Mouse (Mus musculus): Measurements from ENCODE around the gene Tgm2. TPM values are rescaled to one million over a fixed set of nuclear protein-coding genes. Genes with fewer than 3 reads are reported as not detected.

Tgm2 gene
- polyA plus RNA-seq, 2 experiments, result 6.9 to 12.1 TPM

DNA sequence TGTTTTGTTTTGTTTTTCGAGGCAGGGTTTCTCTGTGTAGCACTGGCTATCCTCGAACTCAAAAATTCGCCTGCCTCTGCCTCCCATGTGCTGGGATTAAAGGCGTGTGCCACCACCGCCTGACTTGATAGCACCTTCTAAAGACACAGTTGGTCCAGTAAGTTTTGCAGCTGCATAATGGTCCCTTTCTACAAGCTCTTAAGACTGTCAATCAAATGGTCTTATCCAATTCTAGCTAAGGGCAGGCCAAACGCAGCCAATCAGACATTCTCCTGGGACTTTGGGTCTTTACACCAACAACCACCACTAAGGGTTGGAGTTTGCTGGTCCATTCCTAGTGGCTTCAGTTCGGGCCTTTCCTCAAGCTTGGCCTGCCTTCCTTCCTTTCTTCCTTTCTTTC lies 8.9 kb upstream of the Tgm2 start:
- no peak for ATAC-seq (ENCODE audit: low FRiP score, low read depth)
- TF ChIP-seq POLR2A (IDR thresholded peaks at IDR 0.05; ENCODE audit: borderline replicate concordance, extremely low read depth, insufficient read depth, insufficient read length), result no peak

DNA sequence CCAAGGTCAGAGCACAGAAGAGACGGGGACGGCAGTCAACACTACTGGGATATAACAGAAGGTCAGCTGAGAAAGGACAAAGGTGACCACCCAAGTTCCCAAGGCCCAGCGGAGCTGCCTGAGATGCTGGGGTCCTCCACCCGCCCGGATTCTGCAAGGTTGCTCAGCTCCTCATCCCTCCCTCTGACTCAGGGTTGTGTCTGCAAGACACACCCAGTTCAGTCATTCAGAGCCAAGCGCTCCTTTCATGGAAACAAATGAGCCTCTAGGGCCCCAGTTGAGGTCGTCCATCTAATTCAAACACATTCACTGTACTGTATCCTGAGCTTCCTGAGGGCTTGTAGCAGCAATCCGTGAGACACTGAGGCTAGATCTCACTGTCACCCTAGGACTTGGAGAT lies 8.4 kb upstream of the Tgm2 start:
- H3K4me2 ChIP-seq (replicated peaks; ENCODE audit: low read depth, low read length, severe bottlenecking), result no peak overlapping the region

More for the DNA sequence above, 8.9 kb upstream of the Tgm2 start:
- Histone ChIP-seq H3K9ac (ENCODE audit: low read depth, low read length, severe bottlenecking) (no peak overlapping the region), H3K27me3 (ENCODE audit: control insufficient read depth, insufficient read depth, low read length) (no peaks in the 10 kb centered on the region), H3K4me1 (ENCODE audit: control insufficient read depth, insufficient read depth, low read length) (peaks cover 11% of the 10 kb centered on the region), H3K9me3 (ENCODE audit: control insufficient read depth, low read length) (0 out of 2 replicates have a peak, but pooled peaks cover 4% of the 10 kb centered on the region), H3K4me2 (replicated peaks; ENCODE audit: low read depth, low read length, severe bottlenecking) (no peak overlapping the region), H3K4me3 (replicated peaks; ENCODE audit: low read length) (no peak overlapping the region), H3K27ac (replicated peaks; ENCODE audit: low read depth, low read length) (no peak overlapping the region), H3K36me3 (ENCODE audit: control insufficient read depth, insufficient read depth, low read length) (no peaks in the 10 kb centered on the region)
- 89% methylated on average over 7 of the region's 7 CpGs for WGBS
- no peak for DNase-seq (ENCODE audit: low spot score)

DNA sequence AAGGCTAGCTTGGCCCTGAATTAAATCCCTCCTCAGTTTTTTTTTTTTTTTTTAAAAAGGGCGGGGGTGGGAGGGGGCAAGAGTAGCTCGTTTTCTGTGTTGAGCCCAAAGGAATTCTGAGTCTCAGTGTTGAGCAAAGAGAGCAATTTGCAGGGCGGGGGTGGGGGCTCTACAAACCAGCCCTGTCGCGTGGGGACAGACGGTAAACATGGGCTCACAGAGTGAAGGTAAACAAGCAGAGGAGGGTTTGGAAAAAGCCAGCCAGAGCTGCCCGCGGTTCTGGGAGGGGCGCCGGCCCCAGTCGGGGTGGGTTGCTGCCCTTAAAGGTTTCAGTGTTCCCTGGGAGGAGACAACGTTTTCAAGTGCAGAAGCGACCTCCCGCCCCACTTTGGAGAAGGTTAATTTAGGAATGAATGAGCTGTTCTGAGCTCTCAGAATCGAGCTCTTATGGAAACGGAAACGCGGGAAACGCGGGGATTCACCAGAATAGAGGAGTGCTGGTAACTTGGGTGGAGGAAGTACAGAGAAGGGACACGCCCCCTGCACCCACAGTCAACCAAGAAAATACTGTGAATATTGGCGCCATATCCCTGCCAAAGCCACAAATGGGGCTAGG lies 7.6 kb upstream of the Tgm2 start:
- WGBS, result 2% methylated on average over 22 of the region's 22 CpGs
- peak overlapping the region; percentile 49 for H3K9ac ChIP-seq (ENCODE audit: low read depth, low read length, severe bottlenecking)
- peak; percentile 68 for ATAC-seq (ENCODE audit: low FRiP score, low read depth)
- H3K4me1 ChIP-seq (ENCODE audit: control insufficient read depth, insufficient read depth, low read length), result peaks cover 11% of the 10 kb centered on the region
- H3K36me3 ChIP-seq (ENCODE audit: control insufficient read depth, insufficient read depth, low read length), result no peaks in the 10 kb centered on the region
- peak overlapping the region; percentile 59 for H3K4me2 ChIP-seq (replicated peaks; ENCODE audit: low read depth, low read length, severe bottlenecking)
- no peak for TF ChIP-seq POLR2A (IDR thresholded peaks at IDR 0.05; ENCODE audit: borderline replicate concordance, extremely low read depth, insufficient read depth, insufficient read length)
- no peaks in the 10 kb centered on the region for H3K27me3 ChIP-seq (ENCODE audit: control insufficient read depth, insufficient read depth, low read length)
- H3K9me3 ChIP-seq (ENCODE audit: control insufficient read depth, low read length), result 0 out of 2 replicates have a peak, but pooled peaks cover 4% of the 10 kb centered on the region
- DNase-seq (ENCODE audit: low spot score), result peak; percentile 64
- H3K27ac ChIP-seq (replicated peaks; ENCODE audit: low read depth, low read length), result peak overlapping the region; percentile 65; the same call in 1 of the 2 replicates
- H3K4me3 ChIP-seq (replicated peaks; ENCODE audit: low read length), result peak overlapping the region; percentile 32

More for the DNA sequence above, 8.4 kb upstream of the Tgm2 start:
- H3K9me3 ChIP-seq (ENCODE audit: control insufficient read depth, low read length), result 0 out of 2 replicates have a peak, but pooled peaks cover 4% of the 10 kb centered on the region
- no peaks in the 10 kb centered on the region for H3K27me3 ChIP-seq (ENCODE audit: control insufficient read depth, insufficient read depth, low read length)
- no peak for DNase-seq (ENCODE audit: low spot score)
- no peak for TF ChIP-seq POLR2A (IDR thresholded peaks at IDR 0.05; ENCODE audit: borderline replicate concordance, extremely low read depth, insufficient read depth, insufficient read length)
- ATAC-seq (ENCODE audit: low FRiP score, low read depth), result no peak
- H3K27ac ChIP-seq (replicated peaks; ENCODE audit: low read depth, low read length), result no peak overlapping the region
- H3K4me1 ChIP-seq (ENCODE audit: control insufficient read depth, insufficient read depth, low read length), result peaks cover 11% of the 10 kb centered on the region
- WGBS, result 68% methylated on average over 8 of the region's 8 CpGs
- no peaks in the 10 kb centered on the region for H3K36me3 ChIP-seq (ENCODE audit: control insufficient read depth, insufficient read depth, low read length)
- H3K9ac ChIP-seq (ENCODE audit: low read depth, low read length, severe bottlenecking), result no peak overlapping the region
- H3K4me3 ChIP-seq (replicated peaks; ENCODE audit: low read length), result no peak overlapping the region

DNA sequence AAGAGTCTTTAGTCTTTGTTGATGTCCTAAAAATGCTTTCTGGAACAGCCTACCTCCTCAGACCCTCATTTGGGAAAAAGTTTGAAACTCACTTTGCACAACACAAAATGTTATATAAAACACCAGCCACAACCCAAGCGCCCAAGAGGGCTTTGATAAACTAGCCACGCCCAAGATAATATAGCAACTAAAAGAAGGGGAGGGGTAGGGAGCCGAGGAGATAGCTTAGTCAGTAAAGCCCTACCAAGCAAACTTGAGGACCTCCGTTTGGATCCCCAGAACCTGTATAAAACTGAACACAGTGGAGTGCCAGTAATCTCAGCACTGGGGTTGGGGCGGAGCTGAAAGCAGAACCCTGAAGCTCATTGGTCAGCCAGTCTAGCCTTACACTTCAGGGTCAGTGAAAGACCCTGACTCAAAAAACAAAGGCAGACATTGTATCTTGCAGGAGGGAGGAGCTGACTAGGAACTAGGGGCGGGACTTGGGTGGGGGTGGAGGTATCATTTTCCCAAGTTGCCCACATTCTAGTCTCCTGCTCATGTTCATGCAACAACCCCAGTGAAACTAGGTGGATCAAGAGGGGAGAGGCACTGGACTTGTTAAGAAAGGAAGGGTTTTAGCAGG lies 6.6 kb upstream of the Tgm2 start:
- H3K9me3 ChIP-seq (ENCODE audit: control insufficient read depth, low read length), result 0 out of 2 replicates have a peak, but pooled peaks cover 4% of the 10 kb centered on the region
- ATAC-seq (ENCODE audit: low FRiP score, low read depth), result peak; percentile 41; the same call in 1 of the 2 replicates
- H3K4me1 ChIP-seq (ENCODE audit: control insufficient read depth, insufficient read depth, low read length), result peaks cover 11% of the 10 kb centered on the region
- peak overlapping the region; percentile 59 for H3K4me2 ChIP-seq (replicated peaks; ENCODE audit: low read depth, low read length, severe bottlenecking)
- H3K27ac ChIP-seq (replicated peaks; ENCODE audit: low read depth, low read length), result 0 out of 2 replicates have a peak overlapping the region, but pooled peaks have one; percentile 52
- H3K36me3 ChIP-seq (ENCODE audit: control insufficient read depth, insufficient read depth, low read length), result no peaks in the 10 kb centered on the region
- no peak overlapping the region for H3K4me3 ChIP-seq (replicated peaks; ENCODE audit: low read length)
- WGBS, result 46% methylated on average over 6 of the region's 6 CpGs
- DNase-seq (ENCODE audit: low spot score), result no peak
- H3K9ac ChIP-seq (ENCODE audit: low read depth, low read length, severe bottlenecking), result no peak overlapping the region
- no peak for TF ChIP-seq POLR2A (IDR thresholded peaks at IDR 0.05; ENCODE audit: borderline replicate concordance, extremely low read depth, insufficient read depth, insufficient read length)
- no peaks in the 10 kb centered on the region for H3K27me3 ChIP-seq (ENCODE audit: control insufficient read depth, insufficient read depth, low read length)

DNA sequence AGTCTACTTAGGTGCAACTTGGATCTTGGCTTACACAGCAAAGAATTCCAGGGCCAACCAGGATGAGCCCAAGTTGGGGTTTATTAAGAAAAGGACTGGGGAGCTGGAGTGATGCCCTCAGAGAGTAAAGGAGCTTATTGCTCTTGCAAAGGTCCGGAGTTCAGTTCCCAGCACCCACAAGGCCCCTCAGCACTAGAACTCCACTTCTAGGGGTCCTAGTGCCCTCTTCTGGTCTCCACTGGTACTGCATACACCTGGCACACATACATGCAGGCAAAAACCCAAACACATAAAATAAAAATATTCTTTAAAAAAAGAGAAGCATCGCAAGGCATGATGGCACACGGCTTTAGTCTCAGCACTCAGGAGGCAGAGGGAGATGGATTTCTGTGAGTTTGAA lies 4.8 kb upstream of the Tgm2 start:
- Histone ChIP-seq H3K27ac (replicated peaks; ENCODE audit: low read depth, low read length) (no peak overlapping the region), H3K27me3 (ENCODE audit: control insufficient read depth, insufficient read depth, low read length) (no peaks in the 10 kb centered on the region), H3K9ac (ENCODE audit: low read depth, low read length, severe bottlenecking) (no peak overlapping the region), H3K36me3 (ENCODE audit: control insufficient read depth, insufficient read depth, low read length) (no peaks in the 10 kb centered on the region), H3K9me3 (ENCODE audit: control insufficient read depth, low read length) (0 out of 2 replicates have a peak, but pooled peaks cover 4% of the 10 kb centered on the region), H3K4me2 (replicated peaks; ENCODE audit: low read depth, low read length, severe bottlenecking) (no peak overlapping the region), H3K4me1 (ENCODE audit: control insufficient read depth, insufficient read depth, low read length) (peaks cover 11% of the 10 kb centered on the region), H3K4me3 (replicated peaks; ENCODE audit: low read length) (no peak overlapping the region)
- DNase-seq (ENCODE audit: low spot score) (no peak), ATAC-seq (ENCODE audit: low FRiP score, low read depth) (no peak)
- no peak for TF ChIP-seq POLR2A (IDR thresholded peaks at IDR 0.05; ENCODE audit: borderline replicate concordance, extremely low read depth, insufficient read depth, insufficient read length)
- 94% methylated on average over 3 of the region's 3 CpGs for WGBS
